Comparison of ENCODE assay signal across 26 mouse cellular contexts in genomic region chr11:108202835-108203234, GRCm38 (mm10).
"Had no signal": no experiment of that assay in that cellular context is flagged by ENCODE, and none has a peak within 500 bp of the region (broad histone marks: within the 10 kb centered on the region; RNA-seq: fewer than 3 reads in every experiment).

No protein-coding gene starts in this region.

- H3K9ac ChIP-seq: embryonic facial prominence, embryonic 12.5 days; embryonic facial prominence, embryonic 13.5 days; embryonic facial prominence, embryonic 15.5 days; forebrain, embryonic 12.5 days; forebrain, embryonic 13.5 days; forebrain, embryonic 15.5 days; forebrain, postnatal 0 days had no signal

- H3K27me3 ChIP-seq: embryonic facial prominence, embryonic 12.5 days; embryonic facial prominence, embryonic 13.5 days; embryonic facial prominence, embryonic 15.5 days; forebrain, embryonic 12.5 days; forebrain, embryonic 13.5 days; forebrain, embryonic 15.5 days had no signal

- H3K9me3 ChIP-seq: embryonic facial prominence, embryonic 10.5 days; embryonic facial prominence, embryonic 12.5 days; embryonic facial prominence, embryonic 13.5 days; embryonic facial prominence, embryonic 15.5 days; forebrain, embryonic 10.5 days; forebrain, embryonic 12.5 days; forebrain, embryonic 13.5 days; forebrain, embryonic 15.5 days had no signal

- H3K27ac ChIP-seq: embryonic facial prominence, embryonic 10.5 days; embryonic facial prominence, embryonic 12.5 days; embryonic facial prominence, embryonic 13.5 days; embryonic facial prominence, embryonic 15.5 days; forebrain, embryonic 10.5 days; forebrain, embryonic 12.5 days; forebrain, embryonic 13.5 days; forebrain, embryonic 15.5 days; gastrocnemius, adult 2 months; heart, adult 2 months had no signal

- DNase-seq: cerebellum, adult 8-10 months; cerebellum, adult 9-10 months; cerebellum, adult 9-11 months; cerebellum, postnatal 10 days; cerebellum, postnatal 14 days; cerebellum, postnatal 25 days; cerebellum, postnatal 36 days; embryo, embryonic 11 days; forebrain, postnatal 0 days; gastrocnemius, adult 2 months; gastrocnemius, postnatal 10 days; gastrocnemius, postnatal 14 days; gastrocnemius, postnatal 25 days; gastrocnemius, postnatal 36 days; heart, adult 11 months; heart, adult 18-20 months; heart, adult 2 months had no signal

- H3K4me2 ChIP-seq: embryonic facial prominence, embryonic 12.5 days; embryonic facial prominence, embryonic 13.5 days; embryonic facial prominence, embryonic 15.5 days; forebrain, embryonic 12.5 days; forebrain, embryonic 13.5 days; forebrain, embryonic 15.5 days had no signal

- H3K36me3 ChIP-seq: embryonic facial prominence, embryonic 10.5 days; embryonic facial prominence, embryonic 12.5 days; embryonic facial prominence, embryonic 13.5 days; embryonic facial prominence, embryonic 15.5 days; forebrain, embryonic 10.5 days; forebrain, embryonic 12.5 days; forebrain, embryonic 15.5 days had no signal

- H3K4me3 ChIP-seq: embryonic facial prominence, embryonic 10.5 days; embryonic facial prominence, embryonic 12.5 days; embryonic facial prominence, embryonic 13.5 days; embryonic facial prominence, embryonic 15.5 days; erythroblast, embryonic 14.5 days; forebrain, embryonic 10.5 days; forebrain, embryonic 12.5 days; forebrain, embryonic 13.5 days; forebrain, embryonic 15.5 days; gastrocnemius, adult 2 months; heart, adult 2 months had no signal
